Mouse (Mus musculus) forebrain, embryonic 11.5 days (tissue): ENCODE measurements at regions not wholly inside any gene's neighbourhood (a gene's known extent, or its start where the extent isn't known, plus 50 kb on each side); places are given as distances from the start of the nearest gene placed in this dataset.

Source experiments
- ATAC-seq: fragments of 200-750 bp; cut with Nextera tagmentation; replicated peaks from 2 replicates; pipeline ENCODE4 v1.8.0; 2017; ENCODE audit warnings: moderate TSS enrichment; ENCODE audit not compliant: low FRiP score
- DNase-seq: peaks from one replicate; pipeline ENCODE4 v3.0.0-alpha.2; 2017; ENCODE audit warnings: low spot score
- H3K27ac ChIP-seq: fragments of 300-500 bp; sonication (generic); 2 replicates; pipeline ENCODE4 v1.5.1; 2014; ENCODE audit warnings: low read depth, low read length
- H3K27me3 ChIP-seq: fragments of 300-500 bp; sonication (generic); 2 replicates; pipeline ENCODE4 v1.6.1; 2014; ENCODE audit warnings: mild to moderate bottlenecking, low read length, mixed read lengths; ENCODE audit not compliant: control insufficient read depth, insufficient read depth
- H3K36me3 ChIP-seq: fragments of 300-500 bp; sonication (generic); 2 replicates; pipeline ENCODE4 v1.6.1; 2014; ENCODE audit warnings: mild to moderate bottlenecking, low read length, moderate library complexity, mixed read lengths; ENCODE audit not compliant: control insufficient read depth, insufficient read depth
- H3K4me1 ChIP-seq: fragments of 300-500 bp; sonication (generic); replicated peaks from 2 replicates; pipeline ENCODE4 v1.6.1; 2014; ENCODE audit warnings: low read length, mixed read lengths; ENCODE audit not compliant: control insufficient read depth, insufficient read depth
- H3K4me2 ChIP-seq: fragments of 300-500 bp; sonication (generic); 2 replicates; pipeline ENCODE4 v1.6.1; 2014; ENCODE audit warnings: low read depth, mild to moderate bottlenecking, low read length, moderate library complexity, mixed read lengths; ENCODE audit not compliant: severe bottlenecking
- H3K4me3 ChIP-seq: fragments of 300-500 bp; sonication (generic); 2 replicates; pipeline ENCODE4 v1.5.1; 2014; ENCODE audit warnings: low read depth, low read length
- H3K9ac ChIP-seq: fragments of 300-500 bp; sonication (generic); 2 replicates; pipeline ENCODE4 v1.6.1; 2014; ENCODE audit warnings: low read length
- H3K9me3 ChIP-seq: fragments of 300-500 bp; sonication (generic); 2 replicates; pipeline ENCODE4 v1.6.1; 2016; ENCODE audit warnings: low read length, mixed read lengths; ENCODE audit not compliant: control insufficient read depth
- WGBS: fragments of 180-500 bp; shearing (Covaris S2); extraction: QIAGEN DNeasy Blood & Tissue Kit; methylation state at CpG from one replicate; pipeline ENCODE4 v1.1.7; 2014; 5-methylcytosine and 5-hydroxymethylcytosine counted together

GRCm38 (mm10) chr15:25509584-25509983, 96.0 kb upstream of the Basp1 start:
- Histone ChIP-seq H3K9me3 (no peaks in the 10 kb centered on the region), H3K4me2 (no peak overlapping the region), H3K27me3 (peaks cover 4% of the 10 kb centered on the region; the same call in 1 of the 2 replicates), H3K27ac (no peak overlapping the region), H3K9ac (no peak overlapping the region), H3K36me3 (no peaks in the 10 kb centered on the region), H3K4me1 (no peaks in the 10 kb centered on the region), H3K4me3 (no peak overlapping the region)
- ATAC-seq (no peak), DNase-seq (no peak)
- 77% methylated on average over 8 of the region's 8 CpGs for whole genome bisulfite sequencing

GRCm38 (mm10) chr15:25510060-25510492, 96.5 kb upstream of the Basp1 start:
- H3K9ac ChIP-seq, result no peak overlapping the region
- no peak overlapping the region for H3K4me2 ChIP-seq
- H3K4me1 ChIP-seq, result no peaks in the 10 kb centered on the region
- H3K27me3 ChIP-seq, result no peaks in the 10 kb centered on the region; the same call in 1 of the 2 replicates
- 49% methylated on average over 8 of the region's 8 CpGs for WGBS
- H3K9me3 ChIP-seq, result no peaks in the 10 kb centered on the region
- ATAC-seq, result no peak
- no peak for DNase-seq
- no peak overlapping the region for H3K27ac ChIP-seq
- H3K4me3 ChIP-seq, result no peak overlapping the region
- H3K36me3 ChIP-seq, result no peaks in the 10 kb centered on the region

GRCm38 (mm10) chr15:25518025-25518928, 104.0 kb upstream of the Myo10 start:
- 88% methylated on average over 15 of the region's 15 CpGs for WGBS
- H3K36me3 ChIP-seq, result no peaks in the 10 kb centered on the region
- DNase-seq (no peak), ATAC-seq (no peak)
- H3K4me2 ChIP-seq, result no peak overlapping the region
- no peak overlapping the region for H3K4me3 ChIP-seq
- H3K4me1 ChIP-seq, result no peaks in the 10 kb centered on the region
- no peaks in the 10 kb centered on the region for H3K27me3 ChIP-seq
- no peaks in the 10 kb centered on the region for H3K9me3 ChIP-seq
- no peak overlapping the region for H3K27ac ChIP-seq
- H3K9ac ChIP-seq, result no peak overlapping the region

- Histone ChIP-seq H3K9me3 (no peaks in the 10 kb centered on the region), H3K4me3 (no peak overlapping the region), H3K27ac (no peak overlapping the region), H3K4me1 (no peaks in the 10 kb centered on the region), H3K9ac (no peak overlapping the region), H3K4me2 (no peak overlapping the region), H3K27me3 (no peaks in the 10 kb centered on the region), H3K36me3 (no peaks in the 10 kb centered on the region)
- ATAC-seq (no peak), DNase-seq (no peak)
- 88% methylated on average over 4 of the region's 4 CpGs for WGBS
These were observed 98.1 kb upstream of the Myo10 start for GRCm38 (mm10) chr15:25524189-25524588.

- no peak for ATAC-seq
- H3K4me2 ChIP-seq, result no peak overlapping the region
- 70% methylated on average over 7 of the region's 7 CpGs for WGBS
These were observed 97.0 kb upstream of the Myo10 start for GRCm38 (mm10) chr15:25525337-25525736.

GRCm38 (mm10) chr15:25536451-25537334, 85.6 kb upstream of the Myo10 start:
- Histone ChIP-seq H3K27me3 (no peaks in the 10 kb centered on the region), H3K27ac (no peak overlapping the region), H3K4me2 (no peak overlapping the region), H3K36me3 (no peaks in the 10 kb centered on the region), H3K4me1 (no peaks in the 10 kb centered on the region), H3K9ac (no peak overlapping the region), H3K9me3 (no peaks in the 10 kb centered on the region), H3K4me3 (no peak overlapping the region)
- WGBS, result 83% methylated on average over 22 of the region's 22 CpGs
- ATAC-seq, result no peak
- no peak for DNase-seq

More at GRCm38 (mm10) chr15:25525337-25525736, 97.0 kb upstream of the Myo10 start:
- H3K9ac ChIP-seq, result no peak overlapping the region
- H3K27ac ChIP-seq, result no peak overlapping the region
- DNase-seq, result no peak
- no peaks in the 10 kb centered on the region for H3K9me3 ChIP-seq
- H3K27me3 ChIP-seq, result no peaks in the 10 kb centered on the region
- H3K36me3 ChIP-seq, result no peaks in the 10 kb centered on the region
- no peak overlapping the region for H3K4me3 ChIP-seq
- H3K4me1 ChIP-seq, result no peaks in the 10 kb centered on the region

- WGBS, result 80% methylated on average over 20 of the region's 20 CpGs
- no peak for DNase-seq
These were observed 82.8 kb upstream of the Myo10 start for GRCm38 (mm10) chr15:25539344-25540176.

GRCm38 (mm10) chr15:25542382-25542781, 79.9 kb upstream of the Myo10 start:
- H3K4me1 ChIP-seq, result no peaks in the 10 kb centered on the region
- H3K27me3 ChIP-seq, result no peaks in the 10 kb centered on the region
- no peak overlapping the region for H3K4me2 ChIP-seq
- no peak overlapping the region for H3K9ac ChIP-seq
- no peak overlapping the region for H3K27ac ChIP-seq
- DNase-seq, result no peak
- H3K4me3 ChIP-seq, result no peak overlapping the region
- 74% methylated on average over 4 of the region's 4 CpGs for WGBS
- ATAC-seq, result no peak
- no peaks in the 10 kb centered on the region for H3K36me3 ChIP-seq
- no peaks in the 10 kb centered on the region for H3K9me3 ChIP-seq

More at GRCm38 (mm10) chr15:25539344-25540176, 82.8 kb upstream of the Myo10 start:
- no peak overlapping the region for H3K27ac ChIP-seq
- H3K27me3 ChIP-seq, result no peaks in the 10 kb centered on the region
- no peaks in the 10 kb centered on the region for H3K9me3 ChIP-seq
- no peak overlapping the region for H3K4me3 ChIP-seq
- no peaks in the 10 kb centered on the region for H3K4me1 ChIP-seq
- H3K36me3 ChIP-seq, result no peaks in the 10 kb centered on the region
- H3K4me2 ChIP-seq, result no peak overlapping the region
- H3K9ac ChIP-seq, result no peak overlapping the region
- ATAC-seq, result no peak
